8 mouse cellular contexts compared by ENCODE assay signal in the genomic region with DNA sequence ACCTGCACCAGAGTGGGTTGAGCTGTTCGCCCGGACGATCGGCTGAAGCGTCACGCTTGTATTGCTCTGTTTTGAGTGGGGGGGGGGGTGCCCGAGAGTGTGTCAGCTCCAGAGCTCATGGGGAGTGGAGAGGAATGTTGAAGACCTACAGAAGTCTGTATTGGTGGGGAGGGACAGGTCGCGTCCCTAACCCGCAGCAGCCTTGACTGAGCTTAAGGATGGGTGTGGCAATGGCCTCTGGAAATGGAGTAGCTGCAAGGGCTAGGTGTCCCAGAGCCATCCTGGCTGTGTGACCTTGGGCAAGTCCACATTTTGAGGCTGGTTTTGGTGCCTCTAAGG. TPM values are rescaled to one million over a fixed set of nuclear protein-coding genes. Genes with fewer than 3 reads are reported as not detected.
A peak's percentile ranks its signal among the peaks of the same experiment; 100 is the strongest.
DNase-seq lines count a peak whose midpoint lies in the region; ATAC-seq and TF ChIP-seq lines count a peak whose summit lies in the region.

No protein-coding gene starts in this region.

- peaks cover 14% of the 10 kb centered on the region for H3K4me1 ChIP-seq in heart, embryonic 11.5 days (ENCODE audit: control insufficient read depth, insufficient read depth, low read length)
- peaks cover 15% of the 10 kb centered on the region for H3K4me1 ChIP-seq in E14TG2a.4 (replicated peaks; ENCODE audit: low read depth, low read length)
- H3K4me1 ChIP-seq in forebrain, embryonic 14.5 days (ENCODE audit: control insufficient read depth, insufficient read depth, low read length): peaks cover 4% of the 10 kb centered on the region; the same call in 1 of the 2 replicates
- peaks cover 10% of the 10 kb centered on the region for H3K4me1 ChIP-seq in liver, embryonic 15.5 days (replicated peaks)

- no peaks in the 10 kb centered on the region for H3K9me3 ChIP-seq in heart, embryonic 11.5 days (replicated peaks; ENCODE audit: control insufficient read depth, low read length)
- no peaks in the 10 kb centered on the region for H3K9me3 ChIP-seq in E14TG2a.4 (ENCODE audit: low read length)
- H3K9me3 ChIP-seq in forebrain, embryonic 14.5 days (replicated peaks; ENCODE audit: control insufficient read depth, low read length): no peaks in the 10 kb centered on the region
- no peaks in the 10 kb centered on the region for H3K9me3 ChIP-seq in liver, embryonic 15.5 days (replicated peaks)

- H3K27ac ChIP-seq in heart, embryonic 11.5 days (ENCODE audit: low read depth, low read length): no peak overlapping the region
- no peak overlapping the region for H3K27ac ChIP-seq in forebrain, embryonic 14.5 days (ENCODE audit: low read depth, low read length)
- H3K27ac ChIP-seq in liver, embryonic 15.5 days (replicated peaks): no peak overlapping the region

- DNase-seq in heart, adult 18-20 months: no peak
- no peak for DNase-seq in forebrain, embryonic 14.5 days (ENCODE audit: low spot score)
- DNase-seq in frontal cortex, postnatal 25 days (ENCODE audit: low spot score in 2 of 2): no peak
- DNase-seq in spleen, adult 18-20 months: no peak

- peak overlapping the region; percentile 98 for H3K4me2 ChIP-seq in heart, embryonic 11.5 days
- peak overlapping the region; percentile 99 for H3K4me2 ChIP-seq in forebrain, embryonic 14.5 days (ENCODE audit: low read length)
- peak overlapping the region; percentile 83 for H3K4me2 ChIP-seq in liver, embryonic 15.5 days

- peaks cover 24% of the 10 kb centered on the region for H3K27me3 ChIP-seq in heart, embryonic 11.5 days (ENCODE audit: control insufficient read depth, insufficient read depth, low read length)
- peaks cover 73% of the 10 kb centered on the region for H3K27me3 ChIP-seq in E14TG2a.4 (ENCODE audit: insufficient read depth, low read length)
- peaks cover 10% of the 10 kb centered on the region for H3K27me3 ChIP-seq in forebrain, embryonic 14.5 days (replicated peaks; ENCODE audit: control insufficient read depth, insufficient read depth, low read length)
- peaks cover 90% of the 10 kb centered on the region for H3K27me3 ChIP-seq in liver, embryonic 15.5 days

- no peaks in the 10 kb centered on the region for H3K36me3 ChIP-seq in heart, embryonic 11.5 days (ENCODE audit: control insufficient read depth, insufficient read depth, low read length)
- H3K36me3 ChIP-seq in E14TG2a.4 (ENCODE audit: insufficient read depth, low read length): no peaks in the 10 kb centered on the region
- no peaks in the 10 kb centered on the region for H3K36me3 ChIP-seq in forebrain, embryonic 14.5 days (ENCODE audit: control insufficient read depth, insufficient read depth, low read length)
- H3K36me3 ChIP-seq in liver, embryonic 15.5 days (replicated peaks): no peaks in the 10 kb centered on the region

- WGBS in heart, embryonic 11.5 days (ENCODE audit: insufficient replicate concordance): 2% methylated on average over 10 of the region's 10 CpGs
- under 1% methylated on average over 10 of the region's 10 CpGs for WGBS in forebrain, embryonic 14.5 days
- 5% methylated on average over 10 of the region's 10 CpGs for WGBS in liver, embryonic 15.5 days (ENCODE audit: insufficient replicate concordance)

- peak overlapping the region; percentile 70 for H3K4me3 ChIP-seq in heart, embryonic 11.5 days (ENCODE audit: low read depth, low read length)
- H3K4me3 ChIP-seq in E14TG2a.4 (replicated peaks; ENCODE audit: low read length): peak overlapping the region; percentile 85
- H3K4me3 ChIP-seq in forebrain, embryonic 14.5 days (ENCODE audit: low read depth, low read length): peak overlapping the region; percentile 48
- H3K4me3 ChIP-seq in liver, embryonic 15.5 days (replicated peaks): peak overlapping the region; percentile 55

- TF ChIP-seq CTCF in E14TG2a.4 (conservative IDR thresholded peaks at IDR 0.05; ENCODE audit: low read length): no peak

- no peak; the same call in 1 of the 2 replicates for ATAC-seq in heart, embryonic 11.5 days (replicated peaks; ENCODE audit: insufficient number of reproducible peaks, low FRiP score, low TSS enrichment)
- peak; percentile 21; the same call in 1 of the 2 replicates for ATAC-seq in forebrain, embryonic 14.5 days
- ATAC-seq in liver, embryonic 15.5 days (ENCODE audit: insufficient read depth): no peak
- no peak for ATAC-seq in megakaryocyte-erythroid progenitor cell, adult 5-6 weeks (replicated peaks; ENCODE audit: low FRiP score, low TSS enrichment, poor library complexity, severe bottlenecking)

- peak overlapping the region; percentile 78 for H3K9ac ChIP-seq in heart, embryonic 11.5 days (ENCODE audit: low read depth, low read length)
- H3K9ac ChIP-seq in forebrain, embryonic 14.5 days (ENCODE audit: low read length): peak overlapping the region; percentile 63
- no peak overlapping the region for H3K9ac ChIP-seq in liver, embryonic 15.5 days

RNA-seq across cellular contexts. Expression of a gene that starts 0.6 kb away (rescaled TPM):
- polyA plus RNA-seq in heart, embryonic 11.5 days (2014; fragmentation: Nextera tagmentation; extraction: Ambion mirVana): 3.3 and 3.6 TPM in 2 replicates
- total RNA-seq in heart, adult 18-20 months (2021): under 1 TPM; 0.30 to 0.33 TPM
- polyA plus RNA-seq in forebrain, embryonic 14.5 days (2014; fragmentation: Nextera tagmentation; extraction: Ambion mirVana): 0.25 and 0.62 TPM in 2 replicates
- polyA plus RNA-seq in liver, embryonic 15.5 days (2015; fragmentation: Nextera tagmentation; extraction: Ambion mirVana): 0.13 and 0.25 TPM in 2 replicates
- 0.72 TPM in 1 of 2 replicates, not detected in the other for total RNA-seq in megakaryocyte-erythroid progenitor cell, adult 5-6 weeks (2014; fragmentation: Nextera tagmentation)
- 0.30 TPM in 1 of 2 replicates, not detected in the other for total RNA-seq in megakaryocyte-erythroid progenitor cell, adult 5-6 weeks (2017)
